Mouse (Mus musculus) heart, adult 2 months (tissue): ENCODE measurements around the gene Camk2b.
"Not testable (repeated sequence)": the region's sequence is repeated elsewhere in the genome, so short reads cannot be mapped to it uniquely, and the experiment has no call there.

ENCODE experiments used
- CTCF ChIP-seq: fragments of 200-600 bp; IDR thresholded peaks from 2 replicates; pipeline ENCODE4 v1.8.1; 2022; ENCODE audit warnings: antibody characterized with exemption, mild to moderate bottlenecking, moderate library complexity
- EP300 ChIP-seq: fragments of 200-500 bp; IDR thresholded peaks from 2 replicates; pipeline ENCODE4 v1.6.1; 2011; ENCODE audit warnings: low read depth, low read length, control low read depth; ENCODE audit not compliant: insufficient read depth
- POLR2A ChIP-seq: fragments of 200-500 bp; IDR thresholded peaks from 2 replicates; pipeline ENCODE4 v1.6.1; 2011; ENCODE audit warnings: mild to moderate bottlenecking, low read depth, low read length, control low read depth; ENCODE audit not compliant: insufficient read depth

DNA sequence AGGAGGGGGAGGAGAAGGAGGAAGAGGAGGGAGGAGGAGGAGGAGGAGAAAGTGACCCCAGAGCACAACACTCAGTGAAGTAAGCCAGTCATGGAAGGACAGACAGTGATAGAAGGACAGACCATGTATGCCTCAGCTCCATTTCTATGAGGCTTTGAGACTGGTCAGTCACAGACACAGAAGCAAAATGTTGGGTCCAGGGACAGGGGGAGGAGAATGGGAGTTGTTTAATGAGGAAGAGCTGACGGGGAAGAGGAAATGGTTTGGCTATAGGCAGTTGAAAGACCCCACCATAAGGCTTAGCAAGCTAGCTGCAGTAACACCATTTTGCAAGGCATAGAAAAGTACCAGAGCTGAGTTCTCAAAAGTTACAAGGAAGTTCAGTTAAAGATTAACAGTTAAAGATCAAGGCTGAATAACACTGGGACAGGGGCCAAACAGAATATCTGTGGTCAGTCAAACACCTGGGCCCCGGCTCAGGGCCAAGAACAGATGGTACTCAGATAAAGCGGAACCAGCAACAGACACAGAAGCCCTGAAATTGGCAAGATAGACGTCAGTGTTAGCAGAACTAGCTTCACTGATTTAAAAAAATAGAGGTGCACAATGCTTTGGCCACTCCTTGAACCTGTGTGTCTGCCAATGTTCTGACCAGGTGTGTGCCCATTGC lies 60.7 kb downstream of the Camk2b start:
- not testable (repeated sequence) for TF ChIP-seq POLR2A, CTCF, EP300
